Comparison of ENCODE assay signal across 11 mouse cellular contexts in genomic region chr19:41579311-41579920, GRCm38 (mm10). TPM values are rescaled to one million over a fixed set of nuclear protein-coding genes. Genes with fewer than 3 reads are reported as not detected.
A peak's percentile ranks its signal among the peaks of the same experiment; 100 is the strongest.
DNase-seq lines count a peak whose midpoint lies in the region; ATAC-seq and TF ChIP-seq lines count a peak whose summit lies in the region.
"Had no signal": no experiment of that assay in that cellular context is flagged by ENCODE, and none has a peak within 500 bp of the region (broad histone marks: within the 10 kb centered on the region; RNA-seq: fewer than 3 reads in every experiment).

No protein-coding gene starts in this region.

- no peaks in the 10 kb centered on the region for H3K27me3 ChIP-seq in Patski
- H3K27me3 ChIP-seq: megakaryocyte, embryonic 14.5 days; neural tube, embryonic 13.5 days had no signal

- intact Hi-C loops in left cerebral cortex, postnatal 4 days (cut with DNase I) = no loop called here

- CTCF ChIA-PET in Patski (lab: Charles Lee) = interaction anchor here (1.0 to 3.5 kb wide), 5 partner anchors 9 to 262 kb away, joined by 3 to 12 read pairs (median 6); no protein-coding TSS in a partner anchor

- in situ Hi-C loops in Patski (cut with MboI; ENCODE audit: low pct_unique_long_range_greater_than_20kb) = no loop called here

- DNase-seq in left cerebral cortex, postnatal 4 days = peak; percentile 66
- no peak for DNase-seq in left cerebral cortex, adult 8-10 months (ENCODE audit: low spot score in 2 of 2)
- no peak for DNase-seq in Patski (ENCODE audit: low read depth, low spot score)
- peak; percentile 89 for DNase-seq in adrenal gland, postnatal 14 days
- peak; percentile 63 for DNase-seq in kidney, postnatal 10 days
- no peak for DNase-seq in lung, postnatal 4 days
- DNase-seq: cerebellum, postnatal 36 days; thymus, postnatal 14 days had no signal

- POLR2A ChIA-PET in Patski (lab: Charles Lee) = interaction anchor here (0.7 to 0.8 kb wide), 2 partner anchors 13 to 18 kb away, joined by 3 to 9 read pairs; no protein-coding TSS in a partner anchor

- TF ChIP-seq CTCF in Patski (IDR thresholded peaks at IDR 0.05) = no peak

- ATAC-seq in Patski = peak; percentile 35
- ATAC-seq in megakaryocyte, adult 5-6 weeks (ENCODE audit: poor library complexity, severe bottlenecking) = no peak

RNA-seq across cellular contexts. Expression of gene Gm340, which starts 2.8 kb away (rescaled TPM):
- 10 to 100 TPM; 14.1 to 15.9 TPM for total RNA-seq in left cerebral cortex, postnatal 4 days (2021)
- 10 to 100 TPM; 13.5 to 15.5 (median 14.8) TPM for total RNA-seq in left cerebral cortex, adult 8-10 months (2022)
- 7.4 TPM for polyA plus RNA-seq in Patski (2021)
- 12.0 and 12.9 TPM in 2 replicates for total RNA-seq in adrenal gland, postnatal 14 days (2021)
- 9.5 and 11.2 TPM in 2 replicates for total RNA-seq in megakaryocyte, adult 5-6 weeks (2015)
- total RNA-seq in megakaryocyte, adult 5-6 weeks (2017) = 7.6 and 10.8 TPM in 2 replicates

Comparison
In these comparisons a context has a peak if more than half of its experiments do, and no peak if none do; other contexts are left out.
1. DNase-seq: peak in left cerebral cortex, postnatal 4 days (single experiment), adrenal gland, postnatal 14 days (single experiment) and kidney, postnatal 10 days (single experiment); none in left cerebral cortex, adult 8-10 months (0 of 2), Patski (single experiment) and lung, postnatal 4 days (0 of 2).